Mouse (Mus musculus): Measurements from ENCODE around the gene Tle3. TPM values are rescaled to one million over a fixed set of nuclear protein-coding genes. Genes with fewer than 3 reads are reported as not detected.

Gene Tle3
- polyA plus RNA-seq, 1 experiment from 2014 or later: 31.4 TPM

DNA sequence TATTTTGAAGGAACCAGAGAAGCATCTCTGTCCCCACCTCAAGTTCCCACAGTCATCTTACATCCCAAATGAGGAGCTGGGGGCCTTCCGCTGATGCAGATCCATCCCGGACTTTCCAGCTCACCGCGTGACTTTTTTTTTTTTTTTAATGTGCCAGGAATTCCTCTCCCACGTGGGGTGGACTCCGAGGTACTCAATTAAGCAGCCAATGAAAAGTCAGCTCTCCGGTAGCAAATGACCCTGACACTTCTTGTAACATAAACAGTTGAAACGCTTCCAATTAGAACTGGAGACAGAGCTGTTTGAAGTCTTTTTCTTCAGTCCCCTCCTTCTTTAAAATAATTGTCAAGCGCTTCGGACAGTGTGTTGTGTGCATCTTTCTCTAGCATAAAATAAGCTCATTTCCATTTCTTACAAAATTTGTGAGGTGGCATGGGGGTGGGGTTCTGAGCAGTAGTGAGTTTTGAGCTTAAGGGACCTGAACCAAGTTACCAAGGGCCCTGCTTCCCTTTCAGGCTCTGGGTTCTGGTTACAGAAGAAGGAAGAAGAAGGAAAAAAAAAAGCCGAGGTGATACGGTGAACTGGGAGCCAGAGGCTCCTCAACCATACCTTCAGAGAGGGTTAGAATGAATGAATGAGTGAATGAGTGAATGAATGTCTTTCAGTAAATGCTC, 3.5 kb upstream of the Tle3 start:
- Histone ChIP-seq H3K9me3 (replicated peaks; ENCODE audit: control insufficient read depth, low read length) (no peaks in the 10 kb centered on the region), H3K27me3 (ENCODE audit: control insufficient read depth, insufficient read depth, low read length) (no peaks in the 10 kb centered on the region), H3K4me3 (ENCODE audit: low read depth, low read length) (peak overlapping the region; percentile 17; the same call in 1 of the 2 replicates), H3K27ac (replicated peaks; ENCODE audit: low read depth, low read length) (peak overlapping the region; percentile 75; the same call in 1 of the 2 replicates), H3K4me1 (ENCODE audit: control insufficient read depth, insufficient read depth, low read length) (no peaks in the 10 kb centered on the region), H3K36me3 (replicated peaks; ENCODE audit: control insufficient read depth, insufficient read depth, low read depth, low read length) (no peaks in the 10 kb centered on the region), H3K4me2 (ENCODE audit: low read depth, low read length) (peak overlapping the region; percentile 49), H3K9ac (replicated peaks; ENCODE audit: low read length) (peak overlapping the region; percentile 49; the same call in 1 of the 2 replicates)
- WGBS: 0% methylated on average over 12 of the region's 12 CpGs
- peak; percentile 96 for DNase-seq (ENCODE audit: low spot score)
- ATAC-seq (replicated peaks; ENCODE audit: insufficient number of reproducible peaks, low FRiP score, low TSS enrichment, low read depth): no peak

DNA sequence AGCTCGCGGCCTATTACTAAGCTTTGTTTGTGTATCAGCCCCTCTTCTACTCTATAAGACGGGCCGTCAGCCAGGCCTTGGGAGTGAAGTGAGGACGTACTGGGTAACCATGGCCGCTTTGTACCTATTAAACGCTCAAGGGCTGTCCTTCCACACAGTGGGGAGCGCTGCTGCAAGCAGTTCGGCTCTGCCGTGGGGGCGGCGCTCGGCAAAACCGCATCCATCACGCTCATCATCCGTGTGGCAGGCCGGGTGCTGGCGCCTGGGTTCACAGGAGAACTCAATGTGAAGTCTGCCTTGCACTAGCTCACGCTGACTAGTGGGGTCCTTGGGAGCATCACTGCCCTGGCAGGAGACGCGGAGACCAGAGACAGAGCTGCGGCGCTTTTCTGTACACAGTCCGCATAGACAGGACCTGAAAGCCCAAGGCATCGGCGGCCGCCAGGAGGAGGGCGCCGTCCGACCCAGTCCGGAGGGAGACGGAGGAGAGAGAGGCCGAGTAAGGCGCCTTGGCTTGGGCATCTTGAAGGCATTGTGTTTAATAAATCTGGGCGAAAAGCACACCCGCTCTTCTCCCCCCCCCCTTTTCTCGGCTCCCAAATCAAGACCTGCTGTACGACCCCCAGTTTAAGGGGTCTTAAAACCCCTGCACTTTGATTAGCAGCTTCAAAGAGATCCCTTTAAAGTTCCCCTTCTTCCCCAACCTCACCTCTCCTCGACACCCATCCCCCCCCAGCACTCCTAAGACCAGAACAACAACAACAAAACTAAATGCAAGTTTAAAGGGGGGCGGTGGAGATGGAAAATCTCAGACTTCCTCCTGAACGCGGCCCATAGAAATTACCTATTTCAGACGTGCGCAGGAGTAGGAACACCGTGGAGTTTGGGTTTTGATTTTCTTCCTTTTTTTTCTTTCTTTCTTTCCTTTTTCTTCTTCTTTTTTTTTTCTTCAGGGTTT, 2.6 kb upstream of the Tle3 start:
- peak overlapping the region; percentile 75 for H3K27ac ChIP-seq (replicated peaks; ENCODE audit: low read depth, low read length)
- H3K36me3 ChIP-seq (replicated peaks; ENCODE audit: control insufficient read depth, insufficient read depth, low read depth, low read length): no peaks in the 10 kb centered on the region
- no peaks in the 10 kb centered on the region for H3K9me3 ChIP-seq (replicated peaks; ENCODE audit: control insufficient read depth, low read length)
- H3K4me3 ChIP-seq (ENCODE audit: low read depth, low read length): peak overlapping the region; percentile 17
- H3K9ac ChIP-seq (replicated peaks; ENCODE audit: low read length): peak overlapping the region; percentile 49
- ATAC-seq (replicated peaks; ENCODE audit: insufficient number of reproducible peaks, low FRiP score, low TSS enrichment, low read depth): peak; percentile 15; the same call in 1 of the 2 replicates
- no peaks in the 10 kb centered on the region for H3K27me3 ChIP-seq (ENCODE audit: control insufficient read depth, insufficient read depth, low read length)
- no peaks in the 10 kb centered on the region for H3K4me1 ChIP-seq (ENCODE audit: control insufficient read depth, insufficient read depth, low read length)
- peak; percentile 76 for DNase-seq (ENCODE audit: low spot score)
- peak overlapping the region; percentile 49 for H3K4me2 ChIP-seq (ENCODE audit: low read depth, low read length)
- WGBS: under 1% methylated on average over 41 of the region's 45 CpGs

DNA sequence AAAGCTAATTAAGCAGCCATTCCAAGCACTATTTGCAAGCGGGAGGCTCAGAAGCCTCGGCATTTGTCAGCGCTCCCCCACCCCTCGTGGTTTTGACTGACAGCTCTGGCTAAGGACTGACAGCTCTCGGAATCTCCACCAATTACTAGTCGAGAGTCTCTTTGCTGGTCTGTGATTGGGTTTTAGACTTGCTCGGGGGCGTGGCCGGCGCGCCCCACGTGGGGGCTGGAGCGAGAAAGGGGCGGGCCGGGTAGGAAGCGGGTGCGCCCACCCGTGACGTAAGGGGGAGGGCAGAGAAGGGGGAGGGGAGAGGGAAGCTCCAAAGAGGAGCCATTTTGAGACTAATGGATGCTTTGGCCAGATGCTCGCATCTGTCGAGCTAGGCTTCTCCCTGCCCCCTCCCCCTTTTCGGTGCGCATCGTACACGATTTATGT, 1.7 kb upstream of the Tle3 start:
- Histone ChIP-seq H3K4me2 (ENCODE audit: low read depth, low read length) (peak overlapping the region; percentile 87), H3K27me3 (ENCODE audit: control insufficient read depth, insufficient read depth, low read length) (no peaks in the 10 kb centered on the region), H3K9me3 (replicated peaks; ENCODE audit: control insufficient read depth, low read length) (no peaks in the 10 kb centered on the region), H3K4me3 (ENCODE audit: low read depth, low read length) (peak overlapping the region; percentile 50), H3K9ac (replicated peaks; ENCODE audit: low read length) (peak overlapping the region; percentile 74), H3K27ac (replicated peaks; ENCODE audit: low read depth, low read length) (peak overlapping the region; percentile 74), H3K4me1 (ENCODE audit: control insufficient read depth, insufficient read depth, low read length) (peaks cover 3% of the 10 kb centered on the region; the same call in 1 of the 2 replicates), H3K36me3 (replicated peaks; ENCODE audit: control insufficient read depth, insufficient read depth, low read depth, low read length) (no peaks in the 10 kb centered on the region)
- ATAC-seq (replicated peaks; ENCODE audit: insufficient number of reproducible peaks, low FRiP score, low TSS enrichment, low read depth) (peak; percentile 68), DNase-seq (ENCODE audit: low spot score) (peak; percentile 100)
- 0% methylated on average over 24 of the region's 25 CpGs for WGBS

DNA sequence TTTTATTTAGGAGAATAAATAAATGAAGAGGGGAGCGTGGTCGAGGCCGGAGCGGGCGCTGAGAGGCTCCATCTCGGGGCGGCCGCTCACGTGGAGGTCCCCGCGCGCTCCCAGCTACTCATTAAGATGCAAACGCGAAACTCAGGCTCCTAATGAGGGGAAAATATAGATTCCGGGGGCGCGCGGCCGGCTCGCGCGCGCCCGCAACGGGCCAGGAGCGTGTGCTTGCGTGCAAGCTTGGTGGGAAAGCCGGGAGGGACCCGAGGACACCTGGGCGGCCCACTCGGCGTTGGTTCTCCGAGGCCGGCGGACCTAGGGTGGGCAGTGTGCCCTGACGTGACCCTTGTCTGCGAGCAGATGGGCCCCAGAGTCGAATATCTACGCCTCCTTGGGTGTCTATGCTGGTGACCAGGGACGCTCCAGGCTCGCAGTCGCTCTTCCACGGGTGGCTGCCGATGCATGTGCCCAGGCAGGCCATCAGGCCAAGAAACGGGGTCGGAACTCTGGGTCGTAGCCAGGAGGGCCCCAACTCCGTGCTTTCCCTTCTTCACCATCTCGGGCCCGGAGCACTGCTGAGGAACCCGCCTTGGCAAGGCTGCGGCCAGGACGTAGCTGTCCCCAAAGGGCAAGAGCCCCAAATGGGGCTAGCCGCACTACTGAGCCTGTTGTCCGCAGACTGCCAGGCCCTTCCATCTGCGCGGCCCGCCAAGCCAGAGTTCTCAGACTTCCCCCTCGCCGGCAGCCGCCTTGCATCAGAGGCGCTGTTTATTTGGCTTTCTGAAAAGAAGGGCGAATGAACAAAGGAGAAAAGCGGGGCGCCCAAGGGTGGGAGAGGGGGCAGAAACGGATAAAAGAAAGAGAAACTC, 1.0 kb upstream of the Tle3 start:
- ATAC-seq (replicated peaks; ENCODE audit: insufficient number of reproducible peaks, low FRiP score, low TSS enrichment, low read depth) (no peak), DNase-seq (ENCODE audit: low spot score) (peak; percentile 65)
- H3K27me3 ChIP-seq (ENCODE audit: control insufficient read depth, insufficient read depth, low read length): no peaks in the 10 kb centered on the region
- under 1% methylated on average over 66 of the region's 66 CpGs for WGBS
- H3K36me3 ChIP-seq (replicated peaks; ENCODE audit: control insufficient read depth, insufficient read depth, low read depth, low read length): no peaks in the 10 kb centered on the region
- H3K4me2 ChIP-seq (ENCODE audit: low read depth, low read length): peak overlapping the region; percentile 87
- peaks cover 3% of the 10 kb centered on the region; the same call in 1 of the 2 replicates for H3K4me1 ChIP-seq (ENCODE audit: control insufficient read depth, insufficient read depth, low read length)
- H3K27ac ChIP-seq (replicated peaks; ENCODE audit: low read depth, low read length): peak overlapping the region; percentile 74
- H3K4me3 ChIP-seq (ENCODE audit: low read depth, low read length): peak overlapping the region; percentile 50
- H3K9me3 ChIP-seq (replicated peaks; ENCODE audit: control insufficient read depth, low read length): no peaks in the 10 kb centered on the region
- H3K9ac ChIP-seq (replicated peaks; ENCODE audit: low read length): peak overlapping the region; percentile 74

DNA sequence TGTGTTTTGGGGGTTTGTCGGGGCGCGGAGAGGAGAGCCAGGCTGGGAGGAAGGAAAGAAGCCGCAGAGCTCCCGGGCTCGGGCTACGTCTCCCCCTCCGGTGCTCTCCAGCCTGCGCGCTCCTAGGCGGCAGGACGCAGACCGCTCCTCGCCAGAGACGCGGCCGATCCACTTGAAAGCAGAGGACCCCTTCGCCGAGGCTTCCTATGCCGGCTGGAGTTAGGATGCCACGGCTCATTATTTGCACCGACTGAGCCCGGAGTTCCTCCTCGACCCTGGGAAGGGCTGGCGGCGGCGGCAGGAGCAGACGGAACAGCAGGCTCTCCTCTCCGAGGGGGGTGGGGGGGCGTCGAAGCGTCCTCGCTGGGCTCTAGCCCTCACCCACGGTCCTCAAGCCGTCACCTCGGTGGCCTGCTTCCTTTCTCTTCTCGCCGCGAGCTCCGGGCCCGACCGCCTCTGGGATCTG, 377 bp downstream of the Tle3 start:
- Histone ChIP-seq H3K4me3 (ENCODE audit: low read depth, low read length) (peak overlapping the region; percentile 97), H3K4me2 (ENCODE audit: low read depth, low read length) (peak overlapping the region; percentile 78), H3K9ac (replicated peaks; ENCODE audit: low read length) (peak overlapping the region; percentile 90), H3K9me3 (replicated peaks; ENCODE audit: control insufficient read depth, low read length) (no peaks in the 10 kb centered on the region), H3K27ac (replicated peaks; ENCODE audit: low read depth, low read length) (peak overlapping the region; percentile 97), H3K27me3 (ENCODE audit: control insufficient read depth, insufficient read depth, low read length) (no peaks in the 10 kb centered on the region), H3K4me1 (ENCODE audit: control insufficient read depth, insufficient read depth, low read length) (peaks cover 12% of the 10 kb centered on the region), H3K36me3 (replicated peaks; ENCODE audit: control insufficient read depth, insufficient read depth, low read depth, low read length) (no peaks in the 10 kb centered on the region; the same call in 1 of the 2 replicates)
- ATAC-seq (replicated peaks; ENCODE audit: insufficient number of reproducible peaks, low FRiP score, low TSS enrichment, low read depth) (peak; percentile 4; the same call in 1 of the 2 replicates), DNase-seq (ENCODE audit: low spot score) (no peak)
- WGBS: under 1% methylated on average over 41 of the region's 42 CpGs

DNA sequence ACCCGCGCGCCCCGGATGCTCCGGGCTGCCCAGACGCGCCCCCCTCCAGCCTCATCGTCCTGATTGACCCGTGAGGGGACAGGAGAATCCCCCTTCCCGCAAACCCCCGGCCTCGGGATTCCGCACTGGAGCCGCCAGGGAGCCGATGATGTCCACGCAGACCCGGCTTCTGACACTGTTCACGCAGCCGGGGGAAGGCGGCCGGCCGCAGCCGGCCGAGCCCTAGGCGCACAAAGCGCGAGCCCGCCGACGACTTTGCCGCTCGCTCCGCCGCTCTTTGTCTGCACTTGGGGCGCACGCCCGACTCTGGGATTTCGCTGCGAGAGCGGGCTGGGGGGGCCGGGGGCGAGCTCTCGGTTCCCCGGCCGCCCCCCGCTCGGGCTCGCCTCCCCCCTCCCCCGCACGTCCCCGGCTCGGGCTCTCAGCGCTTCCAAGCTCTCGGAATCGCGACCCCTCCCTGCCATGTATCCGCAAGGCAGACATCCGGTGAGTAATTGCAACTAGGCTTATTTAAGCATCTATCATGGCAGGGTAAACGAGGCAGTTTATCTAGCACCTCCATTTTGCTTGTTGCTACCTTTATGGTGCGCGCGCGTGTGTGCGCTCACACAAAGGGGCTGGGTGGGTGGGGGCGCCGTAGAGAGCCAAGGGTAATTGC, 939 bp downstream of the Tle3 start:
- ATAC-seq (replicated peaks; ENCODE audit: insufficient number of reproducible peaks, low FRiP score, low TSS enrichment, low read depth): no peak
- Histone ChIP-seq H3K4me2 (ENCODE audit: low read depth, low read length) (peak overlapping the region; percentile 78), H3K9me3 (replicated peaks; ENCODE audit: control insufficient read depth, low read length) (no peaks in the 10 kb centered on the region), H3K36me3 (replicated peaks; ENCODE audit: control insufficient read depth, insufficient read depth, low read depth, low read length) (no peaks in the 10 kb centered on the region; the same call in 1 of the 2 replicates), H3K4me3 (ENCODE audit: low read depth, low read length) (peak overlapping the region; percentile 97), H3K27me3 (ENCODE audit: control insufficient read depth, insufficient read depth, low read length) (no peaks in the 10 kb centered on the region), H3K27ac (replicated peaks; ENCODE audit: low read depth, low read length) (peak overlapping the region; percentile 97), H3K4me1 (ENCODE audit: control insufficient read depth, insufficient read depth, low read length) (peaks cover 15% of the 10 kb centered on the region), H3K9ac (replicated peaks; ENCODE audit: low read length) (peak overlapping the region; percentile 90)
- DNase-seq (ENCODE audit: low spot score): peak; percentile 67
- under 1% methylated on average over 63 of the region's 66 CpGs for WGBS

DNA sequence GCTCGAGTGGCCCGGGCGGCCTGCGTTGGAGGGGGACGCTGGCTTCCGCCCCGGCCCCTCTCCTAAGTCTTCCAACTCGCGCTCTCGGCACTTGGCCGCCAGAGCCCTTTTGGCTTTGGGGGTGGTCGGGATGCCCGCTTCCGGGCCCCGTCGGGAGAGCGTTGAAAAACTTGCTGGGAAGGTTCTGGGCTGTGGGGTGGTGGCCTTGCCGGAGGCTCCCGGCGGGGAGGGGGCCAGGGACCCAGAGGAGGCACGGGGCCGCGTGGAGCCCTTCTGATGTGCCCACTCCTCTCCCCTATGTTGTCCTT, 1.4 kb downstream of the Tle3 start:
- H3K4me2 ChIP-seq (ENCODE audit: low read depth, low read length): peak overlapping the region; percentile 78
- under 1% methylated on average over 23 of the region's 23 CpGs for WGBS
- H3K27ac ChIP-seq (replicated peaks; ENCODE audit: low read depth, low read length): peak overlapping the region; percentile 97
- H3K9me3 ChIP-seq (replicated peaks; ENCODE audit: control insufficient read depth, low read length): no peaks in the 10 kb centered on the region
- peaks cover 19% of the 10 kb centered on the region for H3K4me1 ChIP-seq (ENCODE audit: control insufficient read depth, insufficient read depth, low read length)
- H3K36me3 ChIP-seq (replicated peaks; ENCODE audit: control insufficient read depth, insufficient read depth, low read depth, low read length): no peaks in the 10 kb centered on the region; the same call in none of the 2 replicates
- ATAC-seq (replicated peaks; ENCODE audit: insufficient number of reproducible peaks, low FRiP score, low TSS enrichment, low read depth) (no peak), DNase-seq (ENCODE audit: low spot score) (no peak)
- H3K4me3 ChIP-seq (ENCODE audit: low read depth, low read length): peak overlapping the region; percentile 97
- H3K27me3 ChIP-seq (ENCODE audit: control insufficient read depth, insufficient read depth, low read length): no peaks in the 10 kb centered on the region
- peak overlapping the region; percentile 90 for H3K9ac ChIP-seq (replicated peaks; ENCODE audit: low read length)

Measured in embryonic facial prominence, embryonic 11.5 days (tissue).